Mouse (Mus musculus) cortical plate, adult 2 months (tissue): ENCODE data around the gene 4930402H24Rik.

ENCODE experiments used
- CTCF ChIP-seq: fragments of 200-500 bp; IDR thresholded peaks from 2 replicates; pipeline ENCODE4 v1.5.1; 2011; ENCODE audit warnings: mild to moderate bottlenecking, control low read depth, low read length; ENCODE audit not compliant: insufficient read depth; ENCODE audit errors: extremely low read depth
- POLR2A ChIP-seq: fragments of 200-500 bp; IDR thresholded peaks from 2 replicates; pipeline ENCODE4 v1.6.1; 2011; ENCODE audit warnings: mild to moderate bottlenecking, low read length, control low read depth; ENCODE audit not compliant: insufficient read depth; ENCODE audit errors: extremely low read depth

DNA sequence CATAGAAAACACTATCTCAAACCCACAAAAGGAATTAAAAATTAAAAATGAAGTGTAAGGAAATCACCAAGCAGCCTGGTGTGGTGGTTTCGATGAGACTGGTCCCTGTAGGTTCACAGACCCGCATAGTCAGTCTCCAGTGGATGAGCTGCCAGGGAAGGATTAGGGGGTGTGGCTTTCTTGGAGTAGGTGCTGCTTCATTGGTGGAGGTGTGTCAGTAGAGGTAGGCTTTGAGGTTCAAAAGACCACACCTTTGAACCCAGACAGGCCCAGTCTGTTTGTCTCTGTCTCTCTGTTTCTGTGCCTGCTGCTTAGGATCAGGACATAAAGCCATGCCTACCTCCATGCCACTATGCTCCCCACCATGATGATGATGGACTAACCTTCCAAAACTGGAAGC, 7.4 kb downstream of the 4930402H24Rik start:
- TF ChIP-seq CTCF (no peak), POLR2A (no peak)
